Mouse (Mus musculus): ENCODE data around the gene Ift172. TPM values are rescaled to one million over a fixed set of nuclear protein-coding genes. Genes with fewer than 3 reads are reported as not detected.
A peak's percentile ranks its signal among the peaks of the same experiment; 100 is the strongest.

Gene Ift172
- polyA plus RNA-seq, 1 experiment from 2014 or later: 36.0 TPM

GRCm38 (mm10) chr5:31254901-31255300 lies 36.0 kb downstream of the Ift172 start:
- 89% methylated on average over 8 of the region's 8 CpGs for WGBS
- peaks cover 4% of the 10 kb centered on the region; the same call in 1 of the 2 replicates for H3K4me1 ChIP-seq
- no peak overlapping the region for H3K9ac ChIP-seq (replicated peaks)
- H3K27ac ChIP-seq (replicated peaks): no peak overlapping the region
- peaks cover 52% of the 10 kb centered on the region for H3K36me3 ChIP-seq
- ATAC-seq (replicated peaks): no peak
- H3K27me3 ChIP-seq: no peaks in the 10 kb centered on the region
- no peaks in the 10 kb centered on the region for H3K9me3 ChIP-seq
- H3K4me2 ChIP-seq (replicated peaks): no peak overlapping the region
- H3K4me3 ChIP-seq: no peak overlapping the region

- Histone ChIP-seq H3K4me1 (peaks cover 4% of the 10 kb centered on the region; the same call in 1 of the 2 replicates), H3K9ac (replicated peaks) (no peak overlapping the region), H3K27me3 (no peaks in the 10 kb centered on the region), H3K9me3 (no peaks in the 10 kb centered on the region), H3K4me3 (no peak overlapping the region), H3K36me3 (peaks cover 52% of the 10 kb centered on the region), H3K27ac (replicated peaks) (no peak overlapping the region), H3K4me2 (replicated peaks) (no peak overlapping the region)
- no peak for ATAC-seq (replicated peaks)
- 87% methylated on average over 7 of the region's 7 CpGs for WGBS
Measured at GRCm38 (mm10) chr5:31254452-31254851, 36.5 kb downstream of the Ift172 start.

DNA sequence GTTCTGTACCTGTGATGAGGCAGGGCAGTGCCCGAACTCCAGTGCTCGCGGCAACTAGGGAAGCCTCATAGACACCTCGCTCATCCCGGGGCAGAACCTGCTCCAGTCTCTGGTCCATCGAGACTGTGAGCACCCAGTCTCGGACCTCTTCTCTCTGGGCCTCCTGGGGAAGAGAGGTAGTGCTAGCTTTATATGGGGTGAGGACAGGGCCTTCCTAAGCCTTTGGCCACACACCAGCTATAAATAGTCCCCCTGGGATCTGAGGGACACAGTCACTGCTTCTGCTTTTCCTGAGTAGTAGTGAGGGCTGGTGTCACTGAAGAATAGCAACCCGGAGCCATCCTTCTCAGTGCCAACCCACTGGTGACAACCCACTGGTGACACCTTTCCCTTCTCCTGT lies 37.1 kb downstream of the Ift172 start:
- Histone ChIP-seq H3K36me3 (peaks cover 55% of the 10 kb centered on the region), H3K9ac (replicated peaks) (no peak overlapping the region), H3K27ac (replicated peaks) (no peak overlapping the region), H3K4me2 (replicated peaks) (no peak overlapping the region), H3K4me1 (peaks cover 4% of the 10 kb centered on the region; the same call in 1 of the 2 replicates), H3K4me3 (no peak overlapping the region), H3K9me3 (no peaks in the 10 kb centered on the region), H3K27me3 (no peaks in the 10 kb centered on the region)
- ATAC-seq (replicated peaks): no peak
- WGBS: 97% methylated on average over 8 of the region's 8 CpGs

DNA sequence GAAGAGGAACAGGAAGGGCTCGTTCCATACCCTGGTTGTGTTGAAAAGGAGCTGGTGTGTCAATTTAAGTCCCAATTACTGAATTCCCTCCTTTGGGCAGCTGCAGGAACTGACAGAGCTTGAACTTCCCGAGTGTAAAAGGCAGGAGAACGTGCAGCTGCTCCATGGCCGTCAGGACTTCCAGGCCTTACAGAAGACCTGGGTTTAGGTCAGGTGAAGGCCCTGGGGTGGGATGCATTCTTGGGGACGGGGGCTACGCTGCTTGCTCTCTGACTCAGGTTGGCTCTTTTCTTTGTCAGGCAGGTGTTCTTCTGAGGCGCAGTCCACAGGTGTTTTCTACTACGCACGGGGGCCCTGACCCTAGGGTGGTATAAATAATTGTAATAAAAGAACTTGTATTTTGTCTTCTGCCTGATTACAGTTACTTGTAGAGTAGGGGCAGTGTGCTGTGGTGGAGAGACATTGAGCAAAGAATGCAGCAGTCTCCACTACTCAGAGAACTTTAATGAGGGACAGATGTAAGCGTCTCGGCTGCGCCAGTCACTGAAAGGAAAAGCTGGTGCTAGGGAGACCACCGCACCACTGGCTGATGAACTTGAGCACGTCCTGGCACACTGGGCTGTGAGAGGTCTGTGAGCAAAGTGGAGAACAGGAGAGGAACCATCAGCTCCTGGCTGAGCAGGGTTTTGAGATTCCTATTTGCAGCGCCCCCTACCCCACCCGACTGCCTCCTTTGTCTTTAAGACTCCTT lies 37.9 kb downstream of the Ift172 start:
- Histone ChIP-seq H3K9me3 (no peaks in the 10 kb centered on the region), H3K9ac (replicated peaks) (no peak overlapping the region), H3K4me1 (peaks cover 4% of the 10 kb centered on the region; the same call in 1 of the 2 replicates), H3K4me3 (no peak overlapping the region), H3K27ac (replicated peaks) (no peak overlapping the region), H3K27me3 (no peaks in the 10 kb centered on the region), H3K36me3 (peaks cover 59% of the 10 kb centered on the region), H3K4me2 (replicated peaks) (no peak overlapping the region)
- whole genome bisulfite sequencing: 80% methylated on average over 16 of the region's 16 CpGs
- no peak for ATAC-seq (replicated peaks)

- ATAC-seq (replicated peaks): no peak
- no peak overlapping the region for H3K27ac ChIP-seq (replicated peaks)
- no peaks in the 10 kb centered on the region for H3K27me3 ChIP-seq
- peaks cover 67% of the 10 kb centered on the region for H3K36me3 ChIP-seq
- no peak overlapping the region for H3K9ac ChIP-seq (replicated peaks)
- WGBS: 43% methylated on average over 10 of the region's 10 CpGs
- H3K9me3 ChIP-seq: no peaks in the 10 kb centered on the region
- peaks cover 4% of the 10 kb centered on the region; the same call in 1 of the 2 replicates for H3K4me1 ChIP-seq
- no peak overlapping the region for H3K4me2 ChIP-seq (replicated peaks)
- no peak overlapping the region for H3K4me3 ChIP-seq
Measured at GRCm38 (mm10) chr5:31252151-31252550, 38.8 kb downstream of the Ift172 start.

GRCm38 (mm10) chr5:31251541-31252101 lies 39.3 kb downstream of the Ift172 start, which contains the start of gene Krtcap3:
Gene Krtcap3 (plus strand): TSS chr5:31251691.
- H3K4me2 ChIP-seq (replicated peaks): no peak within 1 kb of the TSS; the same call in 1 of the 2 replicates
- peak; percentile 47; the same call in 1 of the 2 replicates for ATAC-seq (replicated peaks)
- H3K4me3 ChIP-seq: no peak within 1 kb of the TSS
- H3K9me3 ChIP-seq: no peaks in the 10 kb centered on the region
- no peaks in the 10 kb centered on the region for H3K27me3 ChIP-seq
- H3K9ac ChIP-seq (replicated peaks): no peak within 1 kb of the TSS
- H3K4me1 ChIP-seq: peaks cover 4% of the 10 kb centered on the region; the same call in 1 of the 2 replicates
- H3K36me3 ChIP-seq: peaks cover 71% of the 10 kb centered on the region
- no peak within 1 kb of the TSS for H3K27ac ChIP-seq (replicated peaks)
- WGBS: 14% methylated on average over 47 of the region's 47 CpGs

DNA sequence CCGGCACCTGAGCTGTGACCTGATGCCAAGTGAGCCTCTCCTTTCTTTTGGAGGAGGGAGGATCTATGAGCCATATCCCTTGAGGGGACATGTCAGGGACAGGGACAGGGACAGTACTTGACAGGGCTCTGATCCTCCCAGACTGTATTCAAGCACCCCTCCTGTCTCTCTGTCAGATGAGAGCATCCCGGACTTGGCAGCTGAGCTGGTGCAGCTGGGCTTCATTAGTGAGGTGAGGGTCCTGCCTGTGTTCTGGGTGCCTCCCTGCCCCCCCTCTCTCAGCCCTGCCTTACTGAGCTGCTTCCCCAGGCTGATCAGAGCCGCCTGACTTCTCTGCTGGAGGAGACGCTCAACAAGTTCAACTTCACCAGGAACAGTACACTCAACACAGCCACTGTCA lies 40.2 kb downstream of the Ift172 start:
- 67% methylated on average over 4 of the region's 4 CpGs for WGBS
- H3K4me1 ChIP-seq: peaks cover 4% of the 10 kb centered on the region; the same call in 1 of the 2 replicates
- H3K27ac ChIP-seq (replicated peaks): no peak overlapping the region
- H3K36me3 ChIP-seq: peaks cover 76% of the 10 kb centered on the region
- no peak overlapping the region for H3K4me3 ChIP-seq
- 0 out of 2 replicates have a peak, but pooled peaks have one; percentile 51 for ATAC-seq (replicated peaks)
- no peaks in the 10 kb centered on the region for H3K27me3 ChIP-seq
- H3K4me2 ChIP-seq (replicated peaks): no peak overlapping the region
- H3K9me3 ChIP-seq: no peaks in the 10 kb centered on the region
- no peak overlapping the region for H3K9ac ChIP-seq (replicated peaks)

GRCm38 (mm10) chr5:31242191-31242590 lies 48.7 kb downstream of the Ift172 start:
- Histone ChIP-seq H3K9ac (replicated peaks) (peak overlapping the region; percentile 87), H3K36me3 (peaks cover 35% of the 10 kb centered on the region), H3K4me2 (replicated peaks) (peak overlapping the region; percentile 62), H3K27ac (replicated peaks) (no peak overlapping the region), H3K27me3 (no peaks in the 10 kb centered on the region), H3K9me3 (no peaks in the 10 kb centered on the region), H3K4me3 (peak overlapping the region; percentile 91), H3K4me1 (peaks cover 15% of the 10 kb centered on the region)
- WGBS: 19% methylated on average over 10 of the region's 10 CpGs
- ATAC-seq (replicated peaks): no peak

DNA sequence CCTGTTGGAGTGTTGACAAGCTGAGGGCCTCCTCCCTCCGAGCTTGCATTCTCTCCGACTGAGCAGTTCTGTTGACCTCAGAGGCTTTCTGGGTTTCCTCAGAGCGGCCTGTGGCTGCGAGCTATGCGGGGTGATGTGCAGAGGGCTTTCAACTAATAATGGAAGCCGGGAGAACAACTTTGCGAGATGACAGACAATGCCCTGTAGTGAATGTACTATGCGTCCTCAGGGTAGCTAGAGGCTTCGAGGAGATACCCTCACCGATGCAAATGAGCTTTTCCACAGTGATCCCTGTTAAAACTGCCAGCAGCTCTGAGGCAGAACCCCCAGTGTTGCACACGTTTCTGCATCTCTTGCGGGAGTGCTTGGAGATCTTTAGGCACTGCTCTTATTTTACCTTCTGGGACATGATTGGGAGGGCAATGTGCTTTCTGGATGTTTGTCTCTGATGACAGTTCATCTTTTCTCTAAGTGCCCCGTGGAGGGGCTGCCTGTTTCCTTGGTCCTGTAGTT lies 49.3 kb downstream of the Ift172 start:
- H3K4me2 ChIP-seq (replicated peaks): peak overlapping the region; percentile 62
- WGBS: under 1% methylated on average over 13 of the region's 13 CpGs
- peak overlapping the region; percentile 87 for H3K9ac ChIP-seq (replicated peaks)
- no peak; the same call in 1 of the 2 replicates for ATAC-seq (replicated peaks)
- H3K4me3 ChIP-seq: peak overlapping the region; percentile 91
- peaks cover 15% of the 10 kb centered on the region for H3K4me1 ChIP-seq
- H3K9me3 ChIP-seq: no peaks in the 10 kb centered on the region; the same call in 1 of the 2 replicates
- H3K36me3 ChIP-seq: peaks cover 29% of the 10 kb centered on the region
- peak overlapping the region; percentile 97 for H3K27ac ChIP-seq (replicated peaks)
- H3K27me3 ChIP-seq: no peaks in the 10 kb centered on the region

DNA sequence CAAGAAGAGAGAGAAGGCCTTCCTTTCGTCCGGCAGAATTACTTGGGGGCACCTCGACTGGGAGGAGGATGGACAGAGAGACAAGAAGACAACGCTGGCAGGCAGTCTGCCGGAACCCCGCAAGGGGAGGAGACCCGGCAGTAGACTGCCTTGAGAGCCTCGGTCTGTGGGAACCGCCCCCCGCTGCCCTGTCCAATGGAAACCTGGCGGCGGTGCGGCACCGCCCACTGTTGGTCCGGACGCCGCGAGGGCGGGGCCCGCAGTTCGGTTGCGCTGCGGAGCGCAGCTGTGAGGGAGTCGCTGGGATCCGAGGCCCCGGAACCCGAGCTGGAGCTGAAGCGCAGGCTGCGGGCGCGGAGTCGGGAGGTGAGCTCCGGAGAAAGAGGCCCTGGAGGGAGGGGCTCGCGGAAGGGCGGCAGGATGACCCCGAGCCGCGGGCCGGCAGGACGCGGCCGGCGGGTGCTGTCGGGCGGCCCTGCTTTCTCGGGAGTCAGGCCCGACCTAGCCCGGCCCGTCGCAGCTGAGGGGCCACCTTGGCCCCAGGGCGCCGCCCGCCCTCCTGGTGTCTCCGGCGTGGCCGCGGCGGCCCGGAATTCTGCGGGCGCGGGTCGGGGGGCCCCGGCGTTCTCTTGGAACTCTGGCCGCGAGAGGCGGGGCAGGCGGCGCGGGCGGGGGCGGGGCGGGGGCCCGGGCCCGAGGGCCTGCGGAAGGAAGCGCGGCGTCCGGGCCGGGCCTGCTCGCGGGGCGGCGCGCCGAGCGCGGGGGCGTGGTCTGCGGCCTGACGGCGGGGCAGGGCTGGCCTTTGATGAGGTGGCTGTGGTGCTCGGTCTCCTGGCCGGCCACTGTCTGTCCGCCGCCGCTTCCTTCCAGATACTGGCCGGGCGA lies 50.0 kb downstream of the Ift172 start, which contains the start of the genes Nrbp1 and Gm9970:
Gene Nrbp1, plus strand, starts transcription at position 228 of the 885 bp plus-strand sequence.
Gene Gm9970, minus strand, starts transcription at position 596 of the 885 bp plus-strand sequence.
- Histone ChIP-seq H3K9ac (replicated peaks) (peak within 1 kb of the TSS; percentile 87), H3K4me1 (peaks cover 15% of the 10 kb centered on the region), H3K9me3 (no peaks in the 10 kb centered on the region; the same call in 1 of the 2 replicates), H3K4me3 (peak within 1 kb of the TSS; percentile 91), H3K36me3 (peaks cover 22% of the 10 kb centered on the region), H3K4me2 (replicated peaks) (peak within 1 kb of the TSS; percentile 62), H3K27me3 (no peaks in the 10 kb centered on the region), H3K27ac (replicated peaks) (peak within 1 kb of the TSS; percentile 97)
- under 1% methylated on average over 98 of the region's 103 CpGs for WGBS
- peak; percentile 99 for ATAC-seq (replicated peaks)

DNA sequence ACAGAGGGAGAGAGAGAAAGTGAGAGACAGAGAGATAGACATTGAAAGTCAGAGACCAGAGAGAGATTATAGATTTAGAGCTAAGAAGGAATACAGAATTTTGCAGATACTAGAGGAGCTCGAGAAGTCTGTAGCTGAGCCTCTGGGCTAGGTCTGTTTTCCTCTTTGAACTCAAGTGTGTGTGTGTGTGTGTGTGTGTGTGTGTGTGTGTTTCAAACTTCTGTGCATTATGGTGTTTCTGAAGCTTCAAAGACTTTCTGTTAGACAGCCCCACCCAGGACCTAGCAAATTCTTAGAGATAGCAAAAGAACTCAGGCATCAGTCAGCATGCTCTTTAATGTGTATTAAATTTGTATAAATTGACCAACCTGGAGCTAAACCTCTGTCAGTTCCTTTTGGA lies 64.3 kb downstream of the Ift172 start:
- Histone ChIP-seq H3K9me3 (no peaks in the 10 kb centered on the region), H3K9ac (replicated peaks) (no peak overlapping the region), H3K27ac (replicated peaks) (no peak overlapping the region), H3K4me2 (replicated peaks) (no peak overlapping the region), H3K36me3 (no peaks in the 10 kb centered on the region), H3K27me3 (no peaks in the 10 kb centered on the region), H3K4me1 (peaks cover 2% of the 10 kb centered on the region; the same call in 1 of the 2 replicates), H3K4me3 (no peak overlapping the region)
- no peak for ATAC-seq (replicated peaks)
- 68% methylated on average over 1 of the region's 1 CpGs for WGBS

Measured in forebrain, embryonic 15.5 days (tissue).